Mouse (Mus musculus) spleen, postnatal 36 days (tissue): Measurements from ENCODE around the gene Gtf2a1l.

Experiments used
- DNase-seq, 2 experiments: peaks; one replicate each; pipeline ENCODE4 v3.0.0; 2022; ENCODE audit warnings: low spot score in 2 of 2, mixed read lengths in 1 of 2

The Gtf2a1l gene

DNA sequence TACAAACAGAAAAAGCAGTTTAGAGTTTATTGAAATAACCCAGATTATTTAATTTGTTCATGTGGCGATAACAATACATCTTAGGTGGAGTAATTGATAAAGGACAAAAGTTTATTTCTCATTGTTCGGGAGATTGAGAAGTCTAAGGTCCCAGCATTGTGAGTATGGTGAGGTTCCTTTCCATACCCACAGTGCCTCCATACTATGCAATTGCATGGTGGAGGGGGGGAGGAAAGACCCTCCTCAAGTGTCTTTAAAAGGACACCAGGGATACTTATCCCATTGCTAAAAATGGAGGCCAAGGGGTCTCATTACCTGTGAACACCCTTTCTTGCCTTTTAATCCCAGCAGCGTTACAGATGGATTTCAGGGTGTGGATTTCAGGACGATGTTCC, 15.1 kb upstream of the Gtf2a1l start:
- DNase-seq = no peak

DNA sequence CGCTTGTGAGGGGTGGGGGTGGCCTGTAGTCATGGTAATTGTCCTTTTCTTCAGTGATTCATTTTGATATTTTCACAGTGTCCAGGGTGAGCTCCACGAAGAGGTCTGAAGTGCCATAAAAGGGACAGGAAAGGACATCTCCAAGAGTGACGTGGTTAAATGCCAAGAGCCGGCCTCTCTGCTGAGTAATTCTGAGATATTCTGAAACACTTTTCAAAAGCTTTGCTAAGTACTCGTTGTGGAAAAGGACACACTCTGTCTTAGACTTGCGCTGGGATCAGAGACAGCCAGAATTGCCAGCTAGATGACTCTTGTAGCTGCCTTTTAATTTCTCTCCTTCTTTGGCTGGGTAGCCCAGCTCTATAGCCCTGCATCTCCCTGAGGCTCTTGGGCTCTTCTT, 9.9 kb upstream of the Gtf2a1l start:
- DNase-seq = no peak

DNA sequence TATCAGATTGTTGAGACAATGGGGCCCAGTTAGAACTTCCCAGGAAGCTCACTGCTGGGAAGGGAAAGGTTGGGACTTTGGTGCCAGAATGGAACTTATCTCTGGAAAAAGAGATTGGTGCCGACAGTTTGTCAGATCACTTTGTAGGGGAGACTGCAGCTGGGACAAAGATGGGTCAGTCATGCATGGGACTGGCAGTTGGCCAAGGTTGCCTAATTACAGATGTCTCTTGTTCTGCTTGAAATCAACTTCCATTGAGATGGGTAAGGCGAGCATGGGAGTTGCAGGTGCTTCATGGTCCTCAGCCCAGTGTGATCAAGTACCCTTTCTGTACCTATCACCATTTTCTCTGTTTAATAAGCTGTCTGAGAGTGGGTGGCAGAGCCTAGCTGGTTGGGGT, 2.4 kb upstream of the Gtf2a1l start:
- DNase-seq = no peak

DNA sequence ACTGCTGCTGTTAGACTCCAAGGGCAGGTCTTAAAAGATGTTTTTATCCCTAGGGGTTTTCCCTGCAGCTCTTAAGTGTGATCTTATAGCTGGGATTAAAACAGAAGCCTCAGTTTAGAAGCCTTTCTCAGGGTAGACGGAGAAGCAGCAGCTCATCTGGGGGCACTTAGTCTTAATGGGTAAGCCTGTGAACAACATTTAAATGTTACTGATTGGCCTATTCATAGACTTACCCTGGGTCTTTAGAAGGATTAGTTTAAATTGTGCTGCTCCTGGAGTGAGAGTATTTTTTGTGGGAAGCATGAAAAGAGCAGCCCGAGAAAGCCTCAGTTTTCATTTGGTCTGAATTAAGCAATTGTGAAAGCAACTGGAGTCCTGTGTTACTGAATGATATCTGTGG, 1.5 kb downstream of the Gtf2a1l start:
- DNase-seq = no peak

DNA sequence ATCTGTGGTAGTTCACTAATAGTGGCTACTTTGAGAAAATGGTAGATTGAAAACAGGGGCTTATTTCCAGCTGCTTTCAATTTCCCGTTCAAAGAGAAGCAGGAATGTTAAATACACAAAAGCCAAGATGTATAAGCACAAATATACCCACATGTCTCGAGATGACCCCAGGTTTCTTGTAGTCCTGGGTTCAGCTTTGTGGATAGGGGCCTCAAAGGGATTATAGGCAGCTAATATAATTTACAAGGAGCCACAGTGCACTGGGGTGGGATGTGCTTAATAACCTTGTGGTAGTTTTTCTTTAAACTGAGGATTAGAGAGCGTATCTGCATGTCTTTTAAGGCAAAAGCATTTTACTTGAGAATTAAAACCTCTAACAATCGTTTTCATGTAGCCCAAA, 2.3 kb downstream of the Gtf2a1l start:
- no peak for DNase-seq

DNA sequence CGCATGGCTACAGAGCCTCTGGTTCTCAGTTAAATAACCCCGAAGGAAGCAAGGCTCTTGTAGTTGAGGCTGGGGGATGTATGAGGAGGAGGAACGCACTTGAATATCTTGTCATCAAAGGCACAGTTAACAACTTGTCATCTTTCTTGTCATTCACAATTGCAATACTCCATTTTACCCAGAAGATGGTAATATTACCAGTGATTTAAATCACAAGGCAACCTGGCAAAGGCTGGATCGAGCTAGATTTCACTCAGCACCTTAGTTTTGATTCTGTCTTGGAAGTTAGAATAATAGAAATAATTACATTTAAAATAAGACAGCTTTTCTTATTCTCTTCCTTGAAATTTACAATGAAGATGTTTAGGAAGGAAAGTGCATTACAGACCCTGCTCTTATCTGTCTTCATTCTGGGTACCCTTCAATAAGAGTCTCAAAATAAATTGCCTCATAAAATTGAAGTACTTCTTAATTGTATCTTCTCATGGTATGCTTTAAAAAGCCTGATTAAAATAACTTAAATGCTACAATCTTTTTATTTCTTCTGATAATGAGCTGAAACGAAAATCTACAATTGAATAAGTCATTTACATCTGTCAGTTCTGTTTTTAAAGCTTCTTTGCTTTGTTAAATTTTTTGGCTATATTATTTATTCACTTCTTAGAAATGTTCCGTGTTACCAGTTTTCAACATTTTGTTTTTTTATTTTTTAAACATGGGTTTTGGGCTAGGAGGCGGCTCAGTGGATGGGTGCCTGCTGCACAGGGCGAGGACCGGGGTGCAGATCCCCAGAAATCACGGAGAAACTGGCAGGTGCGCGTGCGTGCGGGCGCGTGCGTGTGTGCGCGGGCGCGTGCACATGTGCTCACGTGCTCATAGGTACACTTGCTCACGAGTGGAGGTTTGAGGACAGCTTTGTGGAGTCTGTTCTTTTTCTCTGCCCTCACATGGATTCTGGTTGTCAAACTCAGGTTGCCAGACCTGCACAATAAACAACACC, 7.2 kb downstream of the Gtf2a1l start:
- no peak for DNase-seq

DNA sequence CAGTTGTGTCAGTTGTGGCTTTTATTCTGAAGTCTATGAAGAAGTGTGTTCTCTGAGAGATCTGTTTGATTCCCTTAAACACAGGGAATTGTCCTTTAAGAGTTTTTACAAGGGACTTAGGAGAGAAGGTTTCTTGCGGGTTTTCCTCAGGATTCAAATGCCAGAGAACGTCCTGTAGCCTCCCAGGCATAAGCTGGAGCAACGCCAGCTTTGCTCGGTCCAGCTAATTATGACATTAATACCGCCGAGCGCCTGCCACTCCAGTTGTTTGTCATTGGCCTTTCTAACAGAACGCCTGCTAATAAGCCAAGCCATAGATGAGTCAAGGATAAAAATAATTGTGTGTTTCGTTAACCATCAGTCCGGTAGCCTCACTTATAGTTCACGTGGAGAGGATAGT, 19.8 kb downstream of the Gtf2a1l start:
- no peak for DNase-seq

DNA sequence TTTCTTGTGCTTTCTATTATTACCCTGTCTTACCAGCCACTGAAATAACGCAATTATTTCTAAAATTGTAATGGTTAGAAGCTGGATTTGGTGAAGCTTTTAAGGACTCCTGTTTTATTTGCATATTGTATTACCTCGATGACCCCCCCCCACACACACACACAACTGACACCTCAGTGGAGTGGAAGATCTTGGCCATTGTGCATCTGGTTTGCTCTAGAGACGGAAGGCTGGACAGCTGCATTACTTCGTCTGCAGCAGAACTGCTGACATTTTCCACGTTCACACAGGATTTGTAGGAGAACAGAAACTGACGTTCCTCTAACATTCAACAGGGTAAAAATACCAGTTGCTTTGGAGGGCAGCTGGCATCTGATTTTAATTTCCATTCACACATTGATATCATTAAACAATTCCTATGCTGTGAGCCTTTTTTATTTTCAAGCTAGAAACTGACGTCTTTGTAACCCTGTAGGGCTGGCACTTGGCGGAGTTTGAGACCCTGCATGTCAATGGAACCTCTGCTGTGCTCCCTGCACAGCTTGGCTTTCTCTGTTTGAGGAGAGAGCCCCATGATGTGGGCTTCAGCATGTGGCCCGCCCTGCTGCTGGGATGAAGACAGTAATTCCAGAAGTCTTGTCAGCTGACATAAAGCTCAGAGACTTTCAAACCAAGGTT, 28.3 kb downstream of the Gtf2a1l start:
- DNase-seq = no peak

DNA sequence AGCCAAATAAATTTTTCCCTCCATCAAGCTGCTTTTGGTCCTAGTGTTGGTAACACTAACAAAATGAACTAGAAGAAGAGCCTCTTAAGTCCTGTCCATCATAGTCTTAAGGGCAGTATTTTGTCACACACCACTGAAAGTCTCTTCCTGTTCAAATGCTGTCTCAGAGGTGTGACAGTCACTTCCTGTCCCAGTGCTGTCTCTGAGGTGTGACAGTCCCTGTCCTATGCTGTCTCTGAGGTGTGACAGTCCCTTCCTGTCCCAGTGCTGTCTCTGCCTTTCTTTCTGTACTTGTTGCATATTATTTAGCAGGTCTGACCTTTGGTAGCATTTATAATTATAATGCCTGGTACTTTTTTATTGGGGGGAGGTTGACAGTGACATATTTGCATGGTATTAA, 32.4 kb downstream of the Gtf2a1l start:
- DNase-seq = peak; percentile 6 to 10

DNA sequence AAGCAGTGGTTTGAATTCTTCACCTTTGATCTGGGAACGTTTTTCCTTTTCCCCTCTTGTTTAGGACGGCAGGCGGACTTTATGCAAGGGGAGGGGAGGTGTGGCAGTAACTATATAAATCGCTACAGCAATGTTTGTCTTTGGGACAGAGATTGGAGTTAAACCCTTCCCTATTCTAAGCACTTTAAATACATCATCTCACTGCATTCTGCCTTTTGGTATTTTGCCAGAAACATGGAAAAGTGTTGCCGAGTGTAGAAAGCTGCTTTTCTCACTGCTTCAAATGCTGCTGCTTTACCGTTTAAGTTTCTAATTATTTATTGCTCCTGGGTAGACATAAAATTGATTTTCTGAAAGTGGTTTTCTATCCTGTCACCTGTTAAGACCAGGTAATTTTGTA, 33.9 kb downstream of the Gtf2a1l start:
- no peak for DNase-seq

DNA sequence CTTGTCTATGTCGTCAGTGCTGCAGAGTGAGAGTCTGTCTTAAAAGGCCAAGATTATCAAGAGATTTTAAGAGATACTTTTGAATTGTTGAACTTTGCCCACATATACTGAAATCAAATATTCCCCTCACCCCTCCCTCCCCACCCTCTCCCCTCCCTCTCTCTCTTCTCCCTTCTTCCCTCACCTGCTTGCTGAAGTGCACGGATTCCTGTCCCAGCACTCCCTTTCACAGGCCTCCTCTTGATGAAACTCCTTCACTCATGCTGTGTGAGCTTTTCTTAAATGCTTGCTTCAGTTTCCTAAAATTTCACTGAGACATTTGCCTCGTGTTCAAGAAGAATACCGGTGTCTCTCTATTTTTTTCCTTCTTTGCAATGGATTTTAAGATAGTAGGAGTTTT, 34.7 kb downstream of the Gtf2a1l start:
- no peak for DNase-seq

DNA sequence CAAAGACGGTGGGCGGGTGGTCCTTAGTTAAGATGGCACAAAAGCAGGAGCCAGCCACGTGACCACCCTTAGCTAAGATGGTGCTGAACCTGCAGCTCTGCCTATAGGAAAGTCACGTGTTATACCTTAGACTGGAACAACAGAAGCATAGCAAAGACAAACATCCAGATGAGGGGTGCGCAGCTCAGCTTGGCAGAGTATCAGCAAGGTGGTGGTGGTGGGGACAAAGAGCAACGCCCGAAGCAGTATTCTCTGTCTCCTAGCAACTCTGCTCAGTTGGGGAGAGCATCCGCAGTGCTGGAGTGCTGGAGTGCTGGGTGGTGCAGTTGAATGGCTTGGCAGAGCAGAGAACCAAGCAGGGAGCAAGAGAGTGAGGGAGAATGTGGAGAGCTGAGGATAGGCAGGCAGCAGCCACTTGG, 37.8 kb downstream of the Gtf2a1l start:
- DNase-seq = no peak

DNA sequence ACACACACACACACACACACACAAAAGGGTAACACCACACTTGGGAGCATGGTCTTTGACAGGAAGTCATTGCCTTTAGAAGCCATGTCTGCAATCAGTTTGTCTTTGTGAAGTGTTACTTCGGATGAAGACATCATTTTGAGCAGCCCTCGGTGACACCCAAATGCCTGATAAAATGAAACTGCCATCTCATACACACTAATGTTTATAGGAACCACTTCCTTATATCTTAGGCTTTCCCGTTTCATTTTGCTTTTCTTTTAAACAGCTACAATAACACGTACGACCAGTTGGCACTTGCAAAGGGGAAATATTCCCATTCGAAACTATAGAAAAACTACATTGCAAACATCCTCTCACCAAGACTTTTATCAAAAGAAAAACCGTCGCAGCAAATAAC, 81.2 kb downstream of the Gtf2a1l start:
- DNase-seq = no peak

DNA sequence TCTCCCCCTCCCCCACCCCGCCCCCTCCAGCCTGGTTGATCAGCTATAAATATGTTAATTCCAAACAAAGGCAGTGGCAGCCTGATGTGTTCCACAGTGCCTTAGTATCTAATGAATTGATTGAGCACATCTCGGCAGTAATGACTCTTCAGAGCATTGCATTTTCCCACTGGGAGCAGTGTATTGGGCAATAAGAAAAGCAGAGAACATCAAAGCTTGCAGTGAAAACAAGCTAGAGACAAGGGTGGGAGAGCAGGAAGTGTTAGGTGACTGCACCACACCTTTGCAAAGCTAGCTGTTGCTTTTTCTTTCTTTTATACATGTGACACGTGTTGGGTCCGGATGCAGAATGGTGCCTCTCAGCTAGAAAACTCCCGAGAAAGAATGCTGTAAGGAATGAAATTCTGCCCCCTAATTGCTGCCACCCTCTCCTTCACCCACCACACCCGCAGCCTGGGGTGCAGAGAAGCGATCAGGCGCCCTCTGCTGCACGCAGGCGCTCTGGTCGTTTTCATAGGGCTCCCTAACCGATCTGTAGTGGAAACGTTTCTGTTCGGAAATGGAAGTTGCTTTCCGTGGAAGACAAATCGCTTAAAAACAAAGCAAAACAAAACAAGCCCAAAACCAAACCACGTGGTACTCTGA, 84.5 kb downstream of the Gtf2a1l start:
- DNase-seq = no peak

DNA sequence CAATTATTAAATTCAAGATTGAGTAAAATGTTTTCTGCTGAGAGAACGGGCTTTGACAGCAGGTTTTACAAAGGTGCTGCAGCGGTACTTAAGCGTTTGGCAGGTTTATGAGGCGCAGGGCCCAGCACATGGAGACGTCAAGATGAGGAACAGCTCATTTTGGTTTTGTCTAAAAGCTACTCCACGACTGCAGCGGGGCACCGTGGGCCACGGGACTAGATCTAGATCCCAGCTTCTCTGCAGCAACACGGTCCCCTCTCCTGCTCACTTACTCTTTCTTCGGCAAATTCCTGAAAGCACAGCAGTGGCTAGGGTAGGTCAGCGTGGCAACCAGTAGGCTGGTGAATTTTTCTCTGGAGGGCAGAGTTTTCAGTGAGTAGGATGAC, 85.0 kb downstream of the Gtf2a1l start:
- no peak for DNase-seq

DNA sequence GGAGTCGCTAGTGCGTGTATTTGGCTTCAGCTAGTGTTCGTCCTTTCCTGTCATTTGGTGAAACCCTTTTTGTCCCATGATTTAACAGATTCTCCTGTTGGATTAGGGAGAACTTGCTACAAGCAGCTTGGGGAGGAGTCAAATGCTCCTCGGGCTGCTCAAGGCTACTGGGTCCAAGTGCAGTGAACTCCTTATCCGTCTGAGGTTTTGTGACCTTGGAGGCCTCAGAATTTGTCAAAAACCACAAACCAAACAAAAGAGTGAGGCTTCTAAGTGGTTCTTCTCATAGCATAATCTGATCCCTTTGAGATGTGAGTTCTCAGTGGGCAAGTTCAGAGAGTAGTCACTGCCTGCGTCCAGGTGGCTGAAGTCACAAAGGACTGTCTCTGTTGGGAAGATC, 87.3 kb downstream of the Gtf2a1l start:
- DNase-seq = no peak

DNA sequence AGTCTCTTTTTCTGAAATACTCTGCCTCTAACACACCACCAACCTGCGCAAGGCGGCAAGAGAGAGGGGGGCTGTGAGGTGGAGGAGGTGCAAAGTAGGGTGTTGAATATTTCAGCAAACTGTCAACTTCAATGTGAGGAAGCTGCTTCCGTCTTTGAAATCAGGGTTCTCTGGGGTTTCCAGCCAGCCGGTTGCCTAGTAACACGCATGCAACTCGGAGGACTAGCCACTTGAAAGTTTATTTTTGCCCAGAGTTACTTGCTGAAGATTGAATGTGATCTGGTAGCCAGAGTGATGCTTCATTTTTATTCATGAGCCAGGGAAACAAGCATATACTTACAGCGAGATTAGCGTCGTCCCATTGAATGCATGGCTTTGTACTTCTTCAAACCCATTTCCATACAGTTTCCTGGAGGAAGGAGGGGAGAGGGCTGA, 89.6 kb downstream of the Gtf2a1l start:
- DNase-seq = peak; percentile 9 to 13

DNA sequence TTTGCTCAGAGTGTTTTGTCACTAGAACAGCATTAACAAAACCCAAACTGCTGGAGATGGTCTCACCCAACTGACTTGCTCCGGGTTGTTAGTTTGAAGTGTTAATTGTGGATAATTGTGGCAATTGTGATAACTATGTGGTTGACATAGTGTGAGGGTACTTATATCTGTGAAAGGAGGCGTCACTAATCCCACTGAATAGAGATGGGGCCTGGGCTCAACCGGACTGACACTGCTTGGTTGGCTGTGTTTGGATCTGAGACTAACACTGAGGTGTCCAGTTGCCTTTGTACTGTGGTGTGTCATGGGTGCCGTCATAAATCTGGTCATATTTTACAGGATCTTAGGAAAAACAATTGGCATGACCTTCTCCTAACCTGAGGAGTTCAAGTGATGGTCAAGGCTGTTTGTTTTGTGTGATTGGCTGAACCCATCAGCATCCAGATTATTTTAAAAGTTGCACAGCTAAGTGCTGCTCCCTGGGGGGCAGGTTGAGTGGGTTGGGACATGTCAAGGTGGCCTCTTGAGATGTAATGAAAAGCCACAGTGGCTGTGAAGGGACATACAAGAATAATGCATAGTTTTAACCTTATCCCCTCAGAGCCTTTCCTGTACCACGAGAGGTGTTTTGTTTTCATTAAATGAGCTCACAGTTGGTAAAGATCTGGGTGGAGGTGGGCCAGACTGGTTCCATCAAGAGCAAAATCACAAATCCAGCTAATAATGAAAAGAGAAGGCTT, 95.1 kb downstream of the Gtf2a1l start:
- DNase-seq = no peak

DNA sequence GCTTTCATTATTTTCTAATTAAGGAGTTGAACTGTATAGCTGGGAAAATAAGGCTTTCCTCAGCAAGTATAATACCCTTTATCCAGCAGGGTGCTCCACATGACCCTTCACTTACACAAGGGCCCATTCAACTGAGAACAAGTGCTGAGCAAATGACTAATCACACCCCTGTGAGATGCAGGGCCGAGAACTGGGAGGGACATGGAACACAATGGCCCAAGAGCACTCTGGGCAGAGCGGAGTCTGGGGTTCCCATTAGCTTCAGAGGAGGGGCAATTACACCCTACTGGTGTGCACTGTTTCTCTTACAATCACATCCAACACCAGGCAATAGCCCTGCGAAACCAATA, 95.7 kb downstream of the Gtf2a1l start:
- no peak for DNase-seq
